Mouse (Mus musculus) adrenal gland, postnatal 25 days (tissue): ENCODE data around the gene Gm20814. TPM values are rescaled to one million over a fixed set of nuclear protein-coding genes. Genes with fewer than 3 reads are reported as not detected.
"Not testable (repeated sequence)": the region's sequence is repeated elsewhere in the genome, so short reads cannot be mapped to it uniquely, and the experiment has no call there.

Experiments
- DNase-seq: peaks from one replicate; pipeline ENCODE4 v3.0.0; 2021; ENCODE audit warnings: mixed read lengths
- long read RNA-seq: library from polyadenylated mRNA; stranded (forward); transcript quantifications from one replicate; pipeline ENCODE4 v2.0.0, GENCODE M21; 2021
- total RNA-seq: library from RNA; stranded (reverse); gene quantifications from 2 replicates; pipeline ENCODE4 v1.2.3, GENCODE M21; 2021

The Gm20814 gene
- not detected in 2 replicates for total RNA-seq
- long read RNA-seq = 0 reads

DNA sequence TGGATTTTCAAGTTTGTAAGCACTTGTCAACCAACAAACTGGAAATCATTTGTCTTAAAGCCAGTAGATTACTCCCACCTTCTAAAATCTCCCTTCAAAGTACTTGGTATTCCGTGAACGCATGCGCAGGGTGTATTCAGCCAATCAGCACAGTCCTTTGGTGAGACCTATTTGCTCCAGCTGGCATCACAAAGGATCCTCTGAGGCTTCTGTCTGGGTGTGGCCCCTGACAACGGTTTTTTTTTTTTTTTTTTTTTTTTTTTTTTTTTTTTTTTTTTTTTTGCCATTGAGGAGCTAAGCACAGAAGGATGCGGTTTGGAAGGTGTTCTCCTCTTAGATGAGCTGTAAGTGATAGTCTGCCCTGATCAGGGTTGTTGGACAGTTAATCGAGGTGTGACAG lies at the start of gene Gm20814:
Gene Gm20814 (plus strand): TSS at position 301 of the 400 bp plus-strand sequence.
- not testable (repeated sequence) for DNase-seq
